Mouse (Mus musculus) NIH3T3 (cell line): ENCODE results near the gene Tssc4.

Experiments
- DNase-seq: peaks from one replicate; pipeline ENCODE4 v3.0.0-alpha.2; 2012; ENCODE audit warnings: low read depth

The Tssc4 gene

DNA sequence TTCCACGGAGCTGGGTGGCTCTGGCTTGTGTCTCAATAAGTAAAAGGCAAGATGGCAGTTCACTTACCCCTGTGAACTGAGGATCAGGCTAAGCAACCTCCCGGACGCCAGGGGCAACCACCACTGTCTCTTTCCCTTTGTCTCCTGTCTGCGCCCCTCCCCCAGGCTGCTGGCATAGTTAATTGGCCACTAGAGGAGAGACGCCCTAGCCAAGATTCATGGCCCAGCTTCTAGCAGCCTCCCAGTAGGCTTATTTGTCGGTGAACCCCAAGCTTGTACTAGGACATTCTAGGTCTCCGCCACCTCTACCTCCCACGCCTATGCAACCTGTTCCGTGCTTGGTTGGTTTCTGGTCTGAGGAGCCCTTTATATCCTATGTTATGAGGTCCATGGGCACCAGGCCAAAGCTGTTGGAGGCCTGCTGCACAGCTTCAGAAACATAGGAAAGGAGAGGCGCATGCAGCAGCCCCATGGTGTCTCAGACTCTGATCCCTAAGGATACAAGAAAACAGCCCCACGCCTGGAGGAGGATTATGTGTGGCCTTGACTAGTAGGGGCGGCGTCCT, 650 bp upstream of the Tssc4 start:
- DNase-seq = no peak

DNA sequence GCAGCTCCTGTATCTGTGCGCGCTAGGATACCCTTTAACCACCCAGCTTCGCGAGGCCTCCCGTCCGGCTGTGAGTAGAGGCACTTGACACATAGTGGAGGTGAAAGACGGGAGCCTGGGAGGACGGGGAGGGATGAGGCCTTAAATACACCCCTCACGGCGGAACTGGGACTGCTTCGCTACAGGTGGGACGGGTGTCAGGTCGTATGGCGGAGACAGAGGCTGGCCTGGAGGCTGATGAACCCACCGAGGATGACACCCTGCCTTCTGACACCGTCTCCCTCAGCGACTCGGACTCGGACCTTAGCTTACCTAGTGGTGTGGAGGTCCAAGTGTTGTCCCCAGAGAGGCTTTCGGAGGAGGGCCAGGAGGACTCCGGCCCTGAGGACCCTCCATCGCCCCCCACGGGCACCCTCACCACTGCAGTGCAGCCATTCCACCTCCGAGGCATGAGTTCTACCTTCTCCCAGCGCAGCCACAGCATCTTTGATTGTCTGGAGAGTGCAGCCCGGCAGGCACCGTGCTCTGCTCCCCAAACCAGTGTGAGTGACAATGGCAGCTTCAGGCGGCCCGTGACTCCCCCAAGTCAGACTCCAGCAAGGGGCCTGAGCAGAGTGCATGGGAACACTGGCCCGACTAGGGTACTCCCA, 827 bp downstream of the Tssc4 start:
- DNase-seq = peak; percentile 36

DNA sequence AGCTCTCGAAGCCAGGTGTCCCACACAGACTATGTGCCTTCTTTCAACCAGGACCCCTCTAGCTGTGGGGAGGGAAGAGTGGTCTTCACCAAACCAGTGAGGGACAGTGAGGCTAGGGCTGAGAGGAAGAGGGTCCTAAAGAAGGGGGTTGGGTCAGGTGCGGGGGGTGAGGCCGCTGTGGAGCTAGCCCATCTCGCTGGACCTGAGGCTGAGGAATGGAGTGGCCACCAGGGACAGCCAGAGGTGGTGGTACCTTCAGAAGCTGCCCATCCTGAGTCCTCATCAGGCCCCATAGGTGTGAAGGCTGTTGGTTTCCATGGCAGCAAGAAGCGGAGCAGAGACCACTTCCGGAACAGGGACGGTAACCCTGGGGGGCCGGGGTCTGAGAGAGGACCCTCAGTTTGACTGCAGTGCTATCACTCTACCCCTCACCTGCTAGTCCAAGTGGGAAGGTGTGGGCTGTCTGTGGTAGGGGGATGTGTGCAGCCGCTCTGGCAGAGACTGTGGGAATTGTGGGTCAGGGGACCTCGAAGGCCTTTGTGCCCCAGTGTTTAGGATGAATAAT, 1.5 kb downstream of the Tssc4 start:
- no peak for DNase-seq

DNA sequence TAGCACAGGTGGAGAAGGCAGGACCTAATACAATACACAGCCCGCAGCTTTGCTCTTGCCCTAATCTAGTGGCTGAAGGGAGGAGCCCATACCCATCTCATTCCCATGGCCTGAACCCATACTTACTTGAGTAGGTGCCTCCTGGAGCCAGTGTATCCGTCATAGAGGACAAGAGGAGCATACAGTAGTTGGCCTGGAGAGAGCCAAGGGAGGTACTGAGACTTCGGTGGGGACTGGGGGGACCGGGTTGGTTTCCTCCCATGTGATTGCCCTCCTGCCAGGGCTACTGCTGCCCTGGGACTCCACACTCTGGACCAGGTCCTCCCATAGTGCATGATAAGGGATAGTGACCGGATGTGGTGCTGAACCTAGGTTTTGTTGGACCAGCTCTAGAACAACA, 3.6 kb downstream of the Tssc4 start:
- DNase-seq = no peak

DNA sequence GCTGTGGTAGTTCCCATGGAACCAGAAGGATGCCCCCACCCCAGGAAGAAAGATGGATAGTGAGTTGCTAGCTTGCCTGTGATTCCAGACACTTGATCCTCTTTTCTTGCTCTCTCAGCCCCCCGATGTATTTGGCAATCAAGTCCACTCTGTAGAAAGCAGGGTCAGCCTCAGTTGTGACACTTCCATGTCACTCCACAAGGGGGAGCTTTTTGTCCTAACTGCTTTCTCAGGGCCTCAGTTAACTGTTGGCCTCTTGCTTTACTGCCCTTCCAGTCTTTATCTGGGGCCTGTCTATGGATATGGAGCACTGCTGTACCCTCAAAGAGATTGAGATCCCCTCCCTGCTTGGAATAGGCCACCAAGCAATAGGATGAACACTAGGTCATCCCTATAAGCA, 4.0 kb downstream of the Tssc4 start:
- DNase-seq = peak; percentile 66

- DNase-seq = no peak
Observed at GRCm38 (mm10) chr7:143075394-143075793, 6.3 kb downstream of the Tssc4 start.

DNA sequence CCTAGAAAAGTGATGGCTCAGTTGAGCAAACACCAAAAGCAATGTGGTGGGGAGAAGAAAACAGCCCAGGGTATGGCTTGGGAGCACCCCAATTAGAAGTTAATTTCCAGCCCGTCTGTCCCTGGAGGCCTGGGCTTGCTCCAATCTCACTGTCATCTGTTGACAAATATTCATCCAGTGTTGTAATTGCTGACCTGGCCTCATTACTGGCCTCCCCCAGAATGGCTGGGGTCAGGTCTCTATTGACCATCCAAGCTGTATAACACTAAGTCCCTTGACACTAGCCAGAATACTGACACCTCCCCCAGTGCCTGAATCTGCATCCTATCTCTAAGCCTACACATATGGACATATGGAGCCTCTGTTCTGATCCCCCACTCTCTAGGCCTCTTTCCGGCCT, 8.3 kb downstream of the Tssc4 start:
- DNase-seq = no peak

DNA sequence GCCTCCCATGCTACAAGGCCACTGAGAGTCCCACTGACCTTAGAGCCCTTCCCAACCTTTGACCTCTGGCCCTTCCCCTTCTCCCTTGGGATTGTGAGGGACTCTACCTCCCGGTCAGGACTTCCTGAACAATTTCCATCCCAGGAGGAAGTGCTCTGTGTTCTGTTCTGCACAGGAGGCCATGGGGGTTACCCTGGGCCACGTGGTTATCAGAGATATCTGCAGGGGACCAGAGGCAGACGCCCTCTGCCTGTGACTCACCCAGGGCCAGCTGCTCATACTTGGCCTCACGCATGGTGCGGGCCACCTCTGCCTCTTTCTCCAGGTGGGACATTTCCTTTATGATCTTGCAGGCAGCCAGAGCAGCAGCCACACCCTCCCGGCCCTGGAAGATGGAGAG, 13.0 kb downstream of the Tssc4 start:
- no peak for DNase-seq

- no peak for DNase-seq
Observed at GRCm38 (mm10) chr7:143083708-143084107, 14.7 kb downstream of the Tssc4 start.

DNA sequence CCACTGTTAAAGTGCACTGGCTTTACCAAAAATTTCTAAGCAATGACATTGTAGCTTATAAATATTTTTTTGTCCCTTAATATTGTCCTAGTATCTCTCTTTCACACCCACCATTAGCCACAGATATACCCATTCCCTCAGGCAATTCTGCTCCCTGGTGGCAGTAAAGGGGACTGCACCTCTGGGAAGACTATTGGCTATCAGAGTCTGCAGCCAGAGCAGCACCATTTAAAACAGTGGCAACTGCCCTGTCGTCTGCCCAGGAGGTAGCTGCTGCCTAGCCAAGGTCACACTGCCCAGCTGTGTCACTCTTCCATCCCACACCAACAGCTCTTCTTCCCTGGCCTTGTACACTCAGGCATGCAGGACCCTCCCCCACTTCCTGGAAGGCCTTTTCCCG, 17.3 kb downstream of the Tssc4 start:
- peak; percentile 82 for DNase-seq

GRCm38 (mm10) chr7:143087070-143087579, 18.1 kb downstream of the Tssc4 start:
- peak; percentile 74 for DNase-seq

DNA sequence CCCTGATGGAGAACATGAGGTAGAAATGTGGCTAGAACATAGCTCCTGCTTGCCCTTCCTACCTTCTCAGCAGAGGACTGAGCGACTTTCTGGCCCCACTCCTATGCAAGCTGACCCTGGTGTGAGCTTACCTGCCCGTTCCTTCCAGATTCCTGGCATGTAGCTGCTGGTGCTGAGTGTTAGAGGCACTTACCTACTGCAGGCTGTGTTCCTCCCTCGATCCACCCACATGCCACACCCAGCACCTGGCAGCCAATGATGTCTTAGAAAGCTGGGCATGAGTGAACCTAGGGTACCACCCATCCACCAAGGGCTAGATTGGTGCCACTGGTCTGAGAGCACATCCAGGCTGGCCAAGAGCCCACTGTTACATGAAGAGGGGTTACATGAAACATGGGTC, 24.8 kb downstream of the Tssc4 start:
- no peak for DNase-seq

GRCm38 (mm10) chr7:143094592-143095553, 25.8 kb downstream of the Tssc4 start, which contains the start of gene Trpm5:
TSS of gene Trpm5 (minus strand) at chr7:143094642.
- peak; percentile 52 for DNase-seq

GRCm38 (mm10) chr7:143095554-143095907, 26.5 kb downstream of the Tssc4 start:
- DNase-seq = no peak

GRCm38 (mm10) chr7:143100759-143101158, 31.7 kb downstream of the Tssc4 start:
- peak; percentile 58 for DNase-seq

DNA sequence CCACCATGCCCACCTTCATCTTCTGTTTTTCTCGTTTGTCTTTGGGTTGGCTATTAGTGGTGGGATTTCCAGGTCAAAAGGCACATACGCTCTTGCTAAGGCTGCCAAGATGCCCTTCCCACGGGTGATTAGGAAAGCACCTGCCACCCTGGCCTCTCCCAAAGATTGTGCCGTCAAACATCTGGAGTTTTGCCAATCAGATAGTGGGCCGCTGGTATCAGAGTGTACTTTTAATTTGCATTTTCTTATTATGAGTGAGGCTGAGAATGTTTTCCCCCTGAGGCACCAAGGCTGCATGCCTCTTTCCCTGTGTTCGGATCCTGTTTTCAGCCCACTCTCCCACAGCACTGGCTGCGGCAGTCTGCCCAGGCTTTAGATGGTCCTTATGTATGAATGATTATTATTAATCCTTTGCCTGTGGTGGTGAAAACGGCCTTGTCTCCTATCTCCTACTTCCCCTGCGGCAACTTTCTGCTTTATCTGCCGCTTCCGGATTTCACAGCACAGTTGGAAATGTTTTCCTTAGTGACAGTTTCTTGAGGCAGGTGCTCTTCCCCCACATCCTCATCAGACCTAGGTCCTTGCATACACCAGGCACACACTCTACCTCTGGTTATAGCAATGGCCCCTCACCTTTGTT, 36.3 kb downstream of the Tssc4 start:
- no peak for DNase-seq

DNA sequence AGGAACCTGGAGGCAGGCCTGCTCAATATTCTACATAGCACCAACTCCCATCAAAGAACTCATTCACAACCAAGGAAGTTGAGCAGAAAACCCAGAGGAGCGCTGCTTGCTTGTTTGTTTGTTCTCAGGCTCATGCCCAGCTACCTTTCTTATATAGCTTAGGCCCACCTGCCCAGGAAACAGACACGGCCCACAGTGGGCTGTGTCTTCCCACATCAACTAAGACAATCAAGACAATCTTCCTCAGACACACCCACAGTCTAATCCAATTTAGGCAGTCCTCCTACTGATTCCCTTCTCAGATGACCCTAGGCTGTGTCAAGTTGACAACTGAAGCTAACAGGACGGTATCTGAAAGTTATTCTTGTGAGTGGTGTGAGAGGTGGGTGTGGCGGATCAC, 37.0 kb downstream of the Tssc4 start, which contains the start of gene Kcnq1:
TSS of gene Kcnq1 (plus strand) at position 301 of the 400 bp plus-strand sequence.
- DNase-seq = no peak

DNA sequence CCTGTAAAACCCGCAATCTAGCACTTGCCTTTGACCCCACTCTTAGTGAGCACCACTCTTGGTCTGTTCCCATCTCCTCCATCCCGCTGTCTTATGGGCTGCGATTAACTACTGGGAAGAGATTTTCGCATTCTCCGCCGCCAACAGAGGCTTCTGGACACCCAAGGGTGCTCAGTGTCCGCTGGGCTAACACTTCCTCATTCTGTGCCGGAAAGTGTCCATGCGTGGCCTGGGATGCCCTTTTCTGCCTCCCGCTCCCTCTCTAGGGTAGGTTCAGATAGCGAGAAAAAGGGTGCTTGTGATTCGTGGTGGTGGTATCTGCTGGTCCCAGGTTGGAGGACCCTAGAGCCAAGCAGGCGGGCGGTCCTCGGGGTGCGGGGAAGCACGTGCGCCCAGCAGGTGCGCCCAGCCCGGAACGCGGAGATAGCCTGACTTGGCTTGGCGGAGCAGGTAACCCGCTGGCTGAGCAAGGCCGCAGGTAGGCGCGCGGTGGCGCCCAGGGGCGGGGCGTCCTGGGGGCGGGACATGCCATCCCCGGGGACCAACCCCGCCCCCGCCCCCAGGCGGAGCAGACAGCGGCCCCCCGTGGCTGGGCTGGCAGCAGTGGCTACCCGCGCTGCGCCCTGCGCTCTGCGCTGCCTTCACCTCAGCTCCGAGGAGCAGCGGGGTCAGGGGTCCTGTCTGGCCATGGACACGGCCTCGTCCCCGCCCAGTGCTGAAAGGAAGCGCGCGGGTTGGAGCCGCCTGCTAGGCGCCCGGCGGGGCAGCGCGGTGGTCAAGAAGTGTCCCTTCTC, 37.8 kb downstream of the Tssc4 start:
- DNase-seq = no peak

GRCm38 (mm10) chr7:143108200-143108599, 39.2 kb downstream of the Tssc4 start:
- no peak for DNase-seq

DNA sequence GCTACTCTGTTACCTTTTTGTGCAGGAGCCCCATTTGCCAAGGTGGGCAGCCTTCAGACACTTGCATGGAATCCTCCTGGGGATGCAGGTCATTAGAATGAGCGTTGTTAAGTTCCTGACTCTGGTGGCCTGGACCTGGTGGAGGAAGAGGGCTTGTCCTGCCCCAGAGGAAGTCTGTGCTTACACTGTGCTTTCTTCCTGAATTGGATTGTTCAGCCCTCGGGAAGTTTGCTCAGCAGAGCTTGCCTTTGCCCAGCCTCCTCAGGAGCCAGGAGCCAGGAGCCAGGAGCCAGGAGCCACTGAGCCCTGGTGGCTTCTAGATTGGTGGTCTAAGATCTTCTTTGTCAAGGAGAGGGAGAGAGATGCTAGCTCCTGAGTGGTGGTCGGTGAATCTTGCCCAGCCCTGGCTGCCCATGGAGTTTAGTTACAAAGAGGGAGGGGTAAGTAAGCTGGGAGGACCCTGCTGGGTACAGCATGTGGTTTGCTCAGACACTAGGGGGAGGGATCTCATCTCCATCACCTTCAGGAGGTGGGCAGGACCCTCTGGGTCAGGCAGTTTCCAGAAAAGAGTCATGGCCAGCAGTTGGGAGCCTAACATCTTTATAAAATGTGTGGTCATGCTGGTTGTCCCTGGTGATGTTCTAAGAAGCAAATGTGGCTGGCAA, 40.1 kb downstream of the Tssc4 start:
- no peak for DNase-seq
